Mouse (Mus musculus) hindbrain, embryonic 15.5 days (tissue): ENCODE measurements around the gene Tada2a. TPM values are rescaled to one million over a fixed set of nuclear protein-coding genes. Genes with fewer than 3 reads are reported as not detected.

Experiments used
- ATAC-seq: fragments of 200-750 bp; cut with Nextera tagmentation; 2 replicates; pipeline ENCODE4 v1.8.0; 2017; ENCODE audit warnings: low read depth, moderate number of reproducible peaks, moderate TSS enrichment; ENCODE audit not compliant: low FRiP score
- H3K27ac ChIP-seq: fragments of 300-500 bp; sonication (generic); replicated peaks from 2 replicates; pipeline ENCODE4 v1.5.1; 2015; ENCODE audit warnings: mild to moderate bottlenecking, inconsistent platforms
- H3K27me3 ChIP-seq: fragments of 300-500 bp; sonication (generic); 2 replicates; pipeline ENCODE4 v1.6.1; 2015; ENCODE audit warnings: control low read depth, inconsistent platforms
- H3K36me3 ChIP-seq: fragments of 300-500 bp; sonication (generic); 2 replicates; pipeline ENCODE4 v1.6.1; 2015; ENCODE audit warnings: control low read depth, inconsistent platforms
- H3K4me1 ChIP-seq: fragments of 300-500 bp; sonication (generic); replicated peaks from 2 replicates; pipeline ENCODE4 v1.6.1; 2015; ENCODE audit warnings: control low read depth, inconsistent platforms
- H3K4me2 ChIP-seq: fragments of 300-500 bp; sonication (generic); 2 replicates; pipeline ENCODE4 v1.6.1; 2015; ENCODE audit warnings: moderate library complexity, mild to moderate bottlenecking, inconsistent platforms
- H3K4me3 ChIP-seq: fragments of 300-500 bp; sonication (generic); 2 replicates; pipeline ENCODE4 v1.5.1; 2015; ENCODE audit warnings: mild to moderate bottlenecking, inconsistent platforms
- H3K9ac ChIP-seq: fragments of 300-500 bp; sonication (generic); 2 replicates; pipeline ENCODE4 v1.6.1; 2015; ENCODE audit warnings: inconsistent platforms
- H3K9me3 ChIP-seq: fragments of 300-500 bp; sonication (generic); 2 replicates; pipeline ENCODE4 v1.6.1; 2016; ENCODE audit warnings: control low read depth, inconsistent platforms
- WGBS: fragments of 180-500 bp; shearing (Covaris S2); methylation state at CpG from one replicate; pipeline ENCODE4 v1.1.7; 2015; 5-methylcytosine and 5-hydroxymethylcytosine counted together
- polyA plus RNA-seq: library from polyadenylated mRNA; unstranded; fragments of >200 nt; fragmentation: Nextera tagmentation; extraction: Ambion mirVana; gene quantifications from 2 replicates; pipeline ENCODE4 v1.2.1, GENCODE M21; 2015

Gene Tada2a
- polyA plus RNA-seq, 1 experiment from 2014 or later = 29.3 TPM

DNA sequence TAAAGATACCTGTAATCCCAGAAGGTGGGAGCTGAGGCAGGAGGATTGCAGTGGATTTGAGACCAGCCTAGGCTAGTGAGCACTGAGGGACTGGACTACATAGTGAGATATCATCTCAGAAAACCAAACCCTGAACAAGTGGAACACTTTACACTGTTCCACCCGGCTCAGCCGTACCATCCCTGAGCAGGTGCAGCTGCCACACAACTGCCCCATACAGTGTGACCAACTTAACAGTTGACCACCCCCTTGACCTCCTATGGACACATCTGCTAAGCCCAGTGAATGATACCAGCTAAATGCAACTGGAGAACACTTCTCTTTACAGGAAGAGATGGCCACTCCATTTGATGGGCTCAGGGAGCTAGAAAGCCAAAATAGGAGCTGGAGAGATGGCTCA lies 72.0 kb downstream of the Tada2a start:
- no peak for ATAC-seq
- 92% methylated on average over 2 of the region's 2 CpGs for WGBS
- H3K4me3 ChIP-seq = no peak overlapping the region
- no peak overlapping the region for H3K27ac ChIP-seq
- H3K4me2 ChIP-seq = no peak overlapping the region
- H3K27me3 ChIP-seq = no peaks in the 10 kb centered on the region
- H3K9me3 ChIP-seq = no peaks in the 10 kb centered on the region
- peaks cover 7% of the 10 kb centered on the region; the same call in 1 of the 2 replicates for H3K4me1 ChIP-seq
- H3K9ac ChIP-seq = no peak overlapping the region
- no peaks in the 10 kb centered on the region for H3K36me3 ChIP-seq

- H3K9me3 ChIP-seq = no peaks in the 10 kb centered on the region
- peaks cover 7% of the 10 kb centered on the region; the same call in 1 of the 2 replicates for H3K4me1 ChIP-seq
- H3K4me3 ChIP-seq = no peak overlapping the region
- peak; percentile 71 for ATAC-seq
- H3K9ac ChIP-seq = no peak overlapping the region
- 0 out of 2 replicates have a peak overlapping the region, but pooled peaks have one; percentile 46 for H3K27ac ChIP-seq
- 37% methylated on average over 10 of the region's 10 CpGs for WGBS
- no peaks in the 10 kb centered on the region for H3K36me3 ChIP-seq
- no peaks in the 10 kb centered on the region for H3K27me3 ChIP-seq
- no peak overlapping the region for H3K4me2 ChIP-seq
Observed at GRCm38 (mm10) chr11:84053524-84054163, 75.8 kb downstream of the Tada2a start.

- no peaks in the 10 kb centered on the region for H3K36me3 ChIP-seq
- no peak overlapping the region for H3K27ac ChIP-seq
- peaks cover 8% of the 10 kb centered on the region; the same call in 1 of the 2 replicates for H3K4me1 ChIP-seq
- WGBS = 86% methylated on average over 7 of the region's 7 CpGs
- H3K4me2 ChIP-seq = no peak overlapping the region
- no peaks in the 10 kb centered on the region for H3K9me3 ChIP-seq
- H3K9ac ChIP-seq = no peak overlapping the region
- no peak overlapping the region for H3K4me3 ChIP-seq
- H3K27me3 ChIP-seq = no peaks in the 10 kb centered on the region
- no peak for ATAC-seq
Observed at GRCm38 (mm10) chr11:84053055-84053454, 76.3 kb downstream of the Tada2a start.

- Histone ChIP-seq H3K36me3 (no peaks in the 10 kb centered on the region), H3K9me3 (no peaks in the 10 kb centered on the region), H3K4me1 (peaks cover 17% of the 10 kb centered on the region), H3K9ac (no peak overlapping the region), H3K27ac (0 out of 2 replicates have a peak overlapping the region, but pooled peaks have one; percentile 35), H3K4me2 (no peak overlapping the region), H3K4me3 (no peak overlapping the region), H3K27me3 (no peaks in the 10 kb centered on the region)
- 49% methylated on average over 10 of the region's 10 CpGs for WGBS
- ATAC-seq = no peak
Observed at GRCm38 (mm10) chr11:84048411-84048810, 81.0 kb downstream of the Tada2a start.

DNA sequence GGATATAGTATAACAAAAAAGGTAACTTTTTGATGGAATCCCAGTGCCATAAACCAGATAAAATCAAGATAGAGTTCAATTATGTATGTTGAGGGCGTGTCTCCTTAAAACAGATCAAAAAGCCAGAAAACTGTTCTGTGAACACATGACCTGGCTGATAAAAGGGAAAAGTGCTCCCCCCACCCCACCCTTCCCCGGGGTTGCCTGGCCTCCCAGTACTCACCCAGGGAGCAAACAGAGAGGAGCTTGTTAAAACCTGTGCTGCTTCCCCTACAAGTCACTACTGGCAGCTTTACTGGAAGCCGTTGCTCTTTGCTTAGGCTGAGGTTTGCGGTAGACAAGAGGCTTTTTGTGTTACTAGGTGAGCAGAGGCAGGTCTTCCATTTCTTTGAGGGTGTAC lies 82.1 kb downstream of the Tada2a start:
- no peak overlapping the region for H3K27ac ChIP-seq
- no peak overlapping the region for H3K4me2 ChIP-seq
- ATAC-seq = no peak
- no peaks in the 10 kb centered on the region for H3K27me3 ChIP-seq
- H3K4me1 ChIP-seq = peaks cover 27% of the 10 kb centered on the region
- H3K36me3 ChIP-seq = no peaks in the 10 kb centered on the region
- no peak overlapping the region for H3K4me3 ChIP-seq
- no peak overlapping the region for H3K9ac ChIP-seq
- H3K9me3 ChIP-seq = no peaks in the 10 kb centered on the region
- WGBS = 66% methylated on average over 4 of the region's 4 CpGs

DNA sequence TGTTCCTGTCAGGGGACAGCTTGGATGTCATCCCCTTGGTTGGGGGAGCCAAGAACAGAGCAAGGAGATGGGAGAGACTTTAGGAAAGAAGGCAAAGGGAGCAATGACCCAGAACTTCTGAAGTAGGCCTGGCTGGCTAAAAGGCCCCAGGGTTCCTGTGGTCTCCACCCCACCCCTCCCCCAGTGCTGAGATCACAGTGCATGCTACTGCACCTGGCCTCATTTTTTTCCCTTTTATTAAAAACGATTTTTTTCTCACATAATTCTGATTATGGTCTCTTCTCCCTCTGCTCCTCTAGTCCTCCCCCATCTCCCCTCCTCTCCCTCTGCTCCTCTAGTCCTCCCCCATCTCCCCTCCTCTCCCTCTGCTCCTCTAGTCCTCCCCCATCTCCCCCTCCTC lies 84.4 kb downstream of the Tada2a start:
- Histone ChIP-seq H3K4me1 (peaks cover 27% of the 10 kb centered on the region), H3K4me2 (no peak overlapping the region), H3K4me3 (no peak overlapping the region), H3K9me3 (no peaks in the 10 kb centered on the region), H3K27me3 (no peaks in the 10 kb centered on the region), H3K9ac (no peak overlapping the region), H3K27ac (no peak overlapping the region), H3K36me3 (peaks cover 5% of the 10 kb centered on the region)
- no peak for ATAC-seq
- WGBS = 43% methylated on average over 1 of the region's 1 CpGs

DNA sequence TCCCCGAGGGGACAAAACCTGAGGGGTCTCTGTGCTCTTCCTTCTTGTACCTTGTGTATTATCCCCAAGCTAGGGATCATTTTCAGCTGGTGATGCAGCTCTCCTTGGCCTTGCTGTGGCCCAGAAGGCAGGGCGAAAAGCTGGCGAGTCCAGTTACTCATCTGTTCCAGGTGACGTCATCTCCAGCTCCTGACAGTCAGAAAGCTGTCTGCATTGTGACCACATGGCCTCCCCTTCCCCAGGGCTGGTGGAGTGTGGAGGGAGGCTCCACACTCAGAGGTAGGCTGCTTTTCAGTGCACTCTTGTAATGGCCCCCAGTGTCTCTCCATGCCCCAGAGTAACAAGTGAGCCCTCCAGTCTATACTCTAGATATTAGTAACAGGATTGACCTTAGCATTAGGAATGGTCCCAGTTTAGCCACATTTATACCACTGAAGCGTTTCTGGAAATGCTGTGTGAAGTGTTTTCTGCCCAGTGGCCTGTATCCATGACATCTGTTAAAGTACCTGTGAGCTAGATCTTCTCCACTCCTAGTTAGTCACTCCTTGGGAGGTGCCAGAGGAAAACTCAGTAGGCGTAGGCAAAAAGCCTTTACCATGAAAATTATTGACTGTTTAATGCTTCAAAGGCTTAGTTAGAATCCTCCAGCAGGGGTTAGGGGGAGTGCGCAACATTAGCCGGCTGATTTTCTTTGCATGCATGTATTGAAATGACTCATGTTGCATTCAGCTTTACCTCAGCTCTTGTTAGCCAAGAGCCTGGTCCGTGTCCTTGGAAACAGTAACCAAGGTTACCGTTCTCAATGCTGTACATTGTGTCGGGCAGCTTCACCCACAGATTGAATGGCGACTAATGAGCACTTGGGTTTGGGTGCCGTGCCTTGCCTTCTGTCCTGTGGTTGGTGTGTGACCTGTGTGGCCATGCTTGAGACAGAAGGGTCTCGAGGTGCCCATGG lies 86.3 kb downstream of the Tada2a start:
- H3K9me3 ChIP-seq = no peaks in the 10 kb centered on the region
- H3K27ac ChIP-seq = peak overlapping the region; percentile 84
- H3K36me3 ChIP-seq = peaks cover 8% of the 10 kb centered on the region
- 19% methylated on average over 14 of the region's 14 CpGs for WGBS
- no peak overlapping the region for H3K4me3 ChIP-seq
- peaks cover 25% of the 10 kb centered on the region for H3K4me1 ChIP-seq
- no peaks in the 10 kb centered on the region for H3K27me3 ChIP-seq
- H3K9ac ChIP-seq = 0 out of 2 replicates have a peak overlapping the region, but pooled peaks have one; percentile 29
- peak; percentile 88 for ATAC-seq
- H3K4me2 ChIP-seq = peak overlapping the region; percentile 14; the same call in 1 of the 2 replicates

DNA sequence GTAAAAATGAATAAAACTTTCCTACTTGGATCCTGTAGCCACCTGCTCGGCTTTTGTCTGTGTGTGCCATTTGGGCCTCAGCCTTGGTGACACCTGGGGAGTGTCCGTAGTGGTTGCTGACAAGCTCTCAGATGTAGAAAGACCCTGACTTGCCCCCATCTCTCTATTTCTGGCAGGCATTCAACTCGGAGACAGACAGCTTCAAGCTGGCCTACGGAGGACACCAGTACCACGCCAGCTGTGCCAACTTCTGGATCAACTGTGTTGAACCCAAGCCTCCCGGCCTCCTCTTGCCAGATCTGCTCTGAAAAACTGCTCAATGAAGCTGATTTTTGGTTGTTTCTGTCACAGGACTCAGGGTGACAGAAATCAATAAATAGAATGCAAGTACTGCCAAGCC lies 88.8 kb downstream of the Tada2a start:
- no peak overlapping the region for H3K4me2 ChIP-seq
- H3K9me3 ChIP-seq = no peaks in the 10 kb centered on the region
- H3K36me3 ChIP-seq = peaks cover 11% of the 10 kb centered on the region
- ATAC-seq = no peak
- no peaks in the 10 kb centered on the region for H3K27me3 ChIP-seq
- no peak overlapping the region for H3K4me3 ChIP-seq
- peaks cover 21% of the 10 kb centered on the region for H3K4me1 ChIP-seq
- 59% methylated on average over 6 of the region's 6 CpGs for WGBS
- no peak overlapping the region for H3K27ac ChIP-seq
- no peak overlapping the region for H3K9ac ChIP-seq

GRCm38 (mm10) chr11:84033671-84034070 lies 95.7 kb downstream of the Tada2a start:
- H3K4me3 ChIP-seq = no peak overlapping the region
- no peak overlapping the region for H3K27ac ChIP-seq
- no peaks in the 10 kb centered on the region for H3K9me3 ChIP-seq
- no peak for ATAC-seq
- no peak overlapping the region for H3K9ac ChIP-seq
- H3K4me1 ChIP-seq = no peaks in the 10 kb centered on the region
- H3K36me3 ChIP-seq = peaks cover 39% of the 10 kb centered on the region
- H3K27me3 ChIP-seq = no peaks in the 10 kb centered on the region
- 94% methylated on average over 5 of the region's 5 CpGs for WGBS
- no peak overlapping the region for H3K4me2 ChIP-seq

- no peak overlapping the region for H3K4me2 ChIP-seq
- H3K36me3 ChIP-seq = peaks cover 50% of the 10 kb centered on the region
- 89% methylated on average over 5 of the region's 5 CpGs for WGBS
Observed at GRCm38 (mm10) chr11:84032559-84032958, 96.8 kb downstream of the Tada2a start.

DNA sequence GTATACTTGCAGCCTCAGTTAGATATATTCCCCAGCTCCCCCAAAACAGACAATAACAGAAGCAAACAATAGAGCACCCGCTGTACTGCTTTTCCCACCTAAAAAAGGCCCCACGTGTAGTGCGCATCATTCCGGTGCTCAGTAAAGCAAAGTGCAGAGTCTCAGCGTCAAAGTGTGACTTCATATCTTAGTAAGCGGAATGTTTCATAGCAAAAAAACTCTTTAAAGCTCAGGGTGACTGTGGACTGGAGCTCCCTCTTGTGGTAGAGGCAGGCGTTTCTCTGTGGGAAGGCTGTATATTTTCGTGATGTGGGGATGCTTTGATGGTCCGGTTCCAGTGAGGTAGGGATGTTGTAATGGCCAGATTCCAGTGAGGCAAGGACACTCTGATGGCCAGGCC lies 97.4 kb downstream of the Tada2a start:
- H3K4me2 ChIP-seq = no peak overlapping the region
- H3K27me3 ChIP-seq = no peaks in the 10 kb centered on the region
- H3K9ac ChIP-seq = no peak overlapping the region
- H3K9me3 ChIP-seq = no peaks in the 10 kb centered on the region
- peaks cover 56% of the 10 kb centered on the region for H3K36me3 ChIP-seq
- no peak overlapping the region for H3K27ac ChIP-seq
- H3K4me1 ChIP-seq = no peaks in the 10 kb centered on the region
- no peak overlapping the region for H3K4me3 ChIP-seq
- ATAC-seq = no peak
- WGBS = 56% methylated on average over 9 of the region's 9 CpGs

More at GRCm38 (mm10) chr11:84032559-84032958, 96.8 kb downstream of the Tada2a start:
- Histone ChIP-seq H3K9ac (no peak overlapping the region), H3K4me3 (no peak overlapping the region), H3K27ac (no peak overlapping the region), H3K4me1 (no peaks in the 10 kb centered on the region), H3K27me3 (no peaks in the 10 kb centered on the region), H3K9me3 (no peaks in the 10 kb centered on the region)
- no peak for ATAC-seq
